Mouse (Mus musculus) limb, embryonic 12.5 days (tissue): ENCODE data around the gene Tmbim4. TPM values are rescaled to one million over a fixed set of nuclear protein-coding genes. Genes with fewer than 3 reads are reported as not detected.

Experiments
- ATAC-seq: fragments of 200-750 bp; cut with Nextera tagmentation; 2 replicates; pipeline ENCODE4 v1.8.0; 2017; ENCODE audit warnings: low read depth, moderate TSS enrichment; ENCODE audit not compliant: insufficient number of reproducible peaks, insufficient read depth, low FRiP score, low TSS enrichment
- H3K27ac ChIP-seq: fragments of 300-500 bp; sonication (generic); 2 replicates; pipeline ENCODE4 v1.5.1; 2016; ENCODE audit warnings: mild to moderate bottlenecking, moderate library complexity
- H3K27me3 ChIP-seq: fragments of 300-500 bp; sonication (generic); 2 replicates; pipeline ENCODE4 v1.6.1; 2016; ENCODE audit warnings: mild to moderate bottlenecking, moderate library complexity
- H3K36me3 ChIP-seq: fragments of 300-500 bp; sonication (generic); 2 replicates; pipeline ENCODE4 v1.6.1; 2016; ENCODE audit warnings: mild to moderate bottlenecking, moderate library complexity
- H3K4me1 ChIP-seq: fragments of 300-500 bp; sonication (generic); replicated peaks from 2 replicates; pipeline ENCODE4 v1.6.1; 2016
- H3K4me2 ChIP-seq: fragments of 300-500 bp; sonication (generic); 2 replicates; pipeline ENCODE4 v1.6.1; 2016; ENCODE audit warnings: mild to moderate bottlenecking, moderate library complexity
- H3K4me3 ChIP-seq: fragments of 300-500 bp; sonication (generic); replicated peaks from 2 replicates; pipeline ENCODE4 v1.5.1; 2016; ENCODE audit warnings: mild to moderate bottlenecking
- H3K9ac ChIP-seq: fragments of 300-500 bp; sonication (generic); replicated peaks from 2 replicates; pipeline ENCODE4 v1.6.1; 2016; ENCODE audit warnings: mild to moderate bottlenecking, moderate library complexity
- H3K9me3 ChIP-seq: fragments of 300-500 bp; sonication (generic); 2 replicates; pipeline ENCODE4 v1.6.1; 2016; ENCODE audit warnings: mild to moderate bottlenecking, moderate library complexity
- WGBS: fragments of 180-500 bp; shearing (Covaris S2); methylation state at CpG from one replicate; pipeline ENCODE4 v1.1.7; 2016; 5-methylcytosine and 5-hydroxymethylcytosine counted together
- polyA plus RNA-seq: library from polyadenylated mRNA; unstranded; fragments of >200 nt; fragmentation: Nextera tagmentation; extraction: Ambion mirVana; gene quantifications from 2 replicates; pipeline ENCODE4 v1.2.1, GENCODE M21; 2016

Gene Tmbim4
- polyA plus RNA-seq: 66.5 and 78.7 TPM in 2 replicates

GRCm38 (mm10) chr10:120201131-120201921 lies at the start of gene Tmbim4:
Gene Tmbim4, plus strand, starts transcription at chr10:120201590.
- WGBS: 1% methylated on average over 65 of the region's 65 CpGs

GRCm38 (mm10) chr10:120151672-120152071 lies 49.7 kb upstream of the Tmbim4 start:
- Histone ChIP-seq H3K9me3 (peaks cover 9% of the 10 kb centered on the region), H3K27me3 (no peaks in the 10 kb centered on the region), H3K27ac (no peak overlapping the region), H3K4me3 (no peak overlapping the region), H3K9ac (no peak overlapping the region), H3K4me1 (no peaks in the 10 kb centered on the region), H3K4me2 (no peak overlapping the region), H3K36me3 (no peaks in the 10 kb centered on the region)
- 88% methylated on average over 7 of the region's 7 CpGs for WGBS
- no peak for ATAC-seq

More at GRCm38 (mm10) chr10:120201131-120201921, at the start of gene Tmbim4:
- Histone ChIP-seq H3K4me1 (peaks cover 7% of the 10 kb centered on the region), H3K4me3 (peak within 1 kb of the TSS; percentile 61), H3K27ac (no peak within 1 kb of the TSS), H3K36me3 (no peaks in the 10 kb centered on the region), H3K4me2 (peak within 1 kb of the TSS; percentile 87), H3K9ac (peak within 1 kb of the TSS; percentile 65), H3K27me3 (peaks cover 19% of the 10 kb centered on the region), H3K9me3 (no peaks in the 10 kb centered on the region)
- peak; percentile 63; the same call in 1 of the 2 replicates for ATAC-seq

- ATAC-seq: no peak
- Histone ChIP-seq H3K9ac (no peak overlapping the region), H3K36me3 (no peaks in the 10 kb centered on the region), H3K4me1 (no peaks in the 10 kb centered on the region), H3K9me3 (peaks cover 9% of the 10 kb centered on the region), H3K27me3 (no peaks in the 10 kb centered on the region), H3K4me2 (no peak overlapping the region), H3K27ac (no peak overlapping the region), H3K4me3 (no peak overlapping the region)
- WGBS: 88% methylated on average over 2 of the region's 2 CpGs
Observed at GRCm38 (mm10) chr10:120153911-120154310, 47.5 kb upstream of the Tmbim4 start.

- H3K36me3 ChIP-seq: no peaks in the 10 kb centered on the region
- no peak overlapping the region for H3K4me2 ChIP-seq
- ATAC-seq: no peak
- H3K9me3 ChIP-seq: no peaks in the 10 kb centered on the region
- H3K27ac ChIP-seq: 0 out of 2 replicates have a peak overlapping the region, but pooled peaks have one; percentile 41
- H3K4me1 ChIP-seq: peaks cover 4% of the 10 kb centered on the region; the same call in 1 of the 2 replicates
- H3K27me3 ChIP-seq: no peaks in the 10 kb centered on the region
- H3K9ac ChIP-seq: no peak overlapping the region
- no peak overlapping the region for H3K4me3 ChIP-seq
- WGBS: 65% methylated on average over 9 of the region's 9 CpGs
Observed at GRCm38 (mm10) chr10:120160533-120160932, 40.9 kb upstream of the Tmbim4 start.

- H3K27ac ChIP-seq: no peak overlapping the region
- H3K4me2 ChIP-seq: no peak overlapping the region
- 88% methylated on average over 10 of the region's 10 CpGs for WGBS
- no peaks in the 10 kb centered on the region for H3K9me3 ChIP-seq
- no peak for ATAC-seq
- no peak overlapping the region for H3K9ac ChIP-seq
- no peaks in the 10 kb centered on the region for H3K36me3 ChIP-seq
- H3K4me3 ChIP-seq: no peak overlapping the region
- H3K27me3 ChIP-seq: no peaks in the 10 kb centered on the region
- H3K4me1 ChIP-seq: peaks cover 4% of the 10 kb centered on the region; the same call in 1 of the 2 replicates
Observed at GRCm38 (mm10) chr10:120162840-120163239, 38.5 kb upstream of the Tmbim4 start.

GRCm38 (mm10) chr10:120163490-120163889 lies 37.9 kb upstream of the Tmbim4 start:
- WGBS: 91% methylated on average over 7 of the region's 7 CpGs
- no peak for ATAC-seq
- Histone ChIP-seq H3K4me2 (no peak overlapping the region), H3K9me3 (no peaks in the 10 kb centered on the region), H3K4me3 (no peak overlapping the region), H3K4me1 (peaks cover 7% of the 10 kb centered on the region), H3K9ac (no peak overlapping the region), H3K27me3 (no peaks in the 10 kb centered on the region), H3K36me3 (no peaks in the 10 kb centered on the region), H3K27ac (no peak overlapping the region)

GRCm38 (mm10) chr10:120164931-120165792 lies 36.2 kb upstream of the Tmbim4 start:
- no peak overlapping the region for H3K4me2 ChIP-seq
- H3K27ac ChIP-seq: no peak overlapping the region
- peaks cover 7% of the 10 kb centered on the region for H3K4me1 ChIP-seq
- WGBS: 86% methylated on average over 19 of the region's 19 CpGs
- H3K9ac ChIP-seq: no peak overlapping the region
- no peaks in the 10 kb centered on the region for H3K27me3 ChIP-seq
- no peak for ATAC-seq
- H3K4me3 ChIP-seq: no peak overlapping the region
- H3K9me3 ChIP-seq: no peaks in the 10 kb centered on the region
- H3K36me3 ChIP-seq: no peaks in the 10 kb centered on the region

- no peak overlapping the region for H3K27ac ChIP-seq
- no peaks in the 10 kb centered on the region for H3K9me3 ChIP-seq
- no peak overlapping the region for H3K4me2 ChIP-seq
- H3K9ac ChIP-seq: no peak overlapping the region
- WGBS: 90% methylated on average over 17 of the region's 17 CpGs
- peaks cover 7% of the 10 kb centered on the region for H3K4me1 ChIP-seq
- ATAC-seq: no peak
- no peaks in the 10 kb centered on the region for H3K27me3 ChIP-seq
- no peak overlapping the region for H3K4me3 ChIP-seq
- H3K36me3 ChIP-seq: no peaks in the 10 kb centered on the region
Observed at GRCm38 (mm10) chr10:120165793-120166503, 35.4 kb upstream of the Tmbim4 start.

- ATAC-seq: no peak
- Histone ChIP-seq H3K27ac (0 out of 2 replicates have a peak overlapping the region, but pooled peaks have one; percentile 32), H3K4me1 (peaks cover 7% of the 10 kb centered on the region), H3K4me3 (no peak overlapping the region), H3K27me3 (no peaks in the 10 kb centered on the region), H3K36me3 (no peaks in the 10 kb centered on the region), H3K9me3 (peaks cover 6% of the 10 kb centered on the region), H3K4me2 (no peak overlapping the region), H3K9ac (no peak overlapping the region)
- 77% methylated on average over 1 of the region's 1 CpGs for WGBS
Observed at GRCm38 (mm10) chr10:120168070-120168469, 33.3 kb upstream of the Tmbim4 start.

- no peak for ATAC-seq
- H3K4me2 ChIP-seq: no peak overlapping the region
- H3K27me3 ChIP-seq: no peaks in the 10 kb centered on the region
- H3K4me1 ChIP-seq: peaks cover 7% of the 10 kb centered on the region
- H3K9ac ChIP-seq: no peak overlapping the region
- 59% methylated on average over 10 of the region's 10 CpGs for WGBS
- no peaks in the 10 kb centered on the region for H3K36me3 ChIP-seq
- peak overlapping the region; percentile 45; the same call in 1 of the 2 replicates for H3K27ac ChIP-seq
- H3K4me3 ChIP-seq: no peak overlapping the region
- peaks cover 6% of the 10 kb centered on the region for H3K9me3 ChIP-seq
Observed at GRCm38 (mm10) chr10:120169064-120169463, 32.3 kb upstream of the Tmbim4 start.
